Mouse (Mus musculus) heart, adult 2 months (tissue): ENCODE measurements at regions not wholly inside any gene's neighbourhood (a gene's known extent, or its start where the extent isn't known, plus 50 kb on each side); places are given as distances from the start of the nearest gene placed in this dataset.
"Not testable (repeated sequence)": the region's sequence is repeated elsewhere in the genome, so short reads cannot be mapped to it uniquely, and the experiment has no call there.

Source experiments
- DNase-seq, 2 experiments: peaks; one replicate each; pipeline ENCODE4 v3.0.0; 2021
- H3K27ac ChIP-seq: fragments of 200-600 bp; 2 replicates; pipeline ENCODE4 v1.8.1; 2022
- H3K27me3 ChIP-seq: fragments of 200-500 bp; 2 replicates; pipeline ENCODE4 v1.6.1; 2012; ENCODE audit warnings: mild to moderate bottlenecking, low read length, inconsistent platforms, mixed read lengths; ENCODE audit not compliant: control insufficient read depth, insufficient read depth
- H3K36me3 ChIP-seq: fragments of 200-500 bp; 2 replicates; pipeline ENCODE4 v1.6.1; 2012; ENCODE audit warnings: low read length, inconsistent platforms; ENCODE audit not compliant: control insufficient read depth, insufficient read depth
- H3K4me1 ChIP-seq: fragments of 200-500 bp; 2 replicates; pipeline ENCODE4 v1.6.1; 2011; ENCODE audit warnings: low read length; ENCODE audit not compliant: control insufficient read depth, insufficient read depth
- H3K4me3 ChIP-seq: fragments of 200-600 bp; 2 replicates; pipeline ENCODE4 v1.8.1; 2022
- H3K79me2 ChIP-seq: fragments of 200-500 bp; replicated peaks from 2 replicates; pipeline ENCODE4 v1.6.1; 2012; ENCODE audit warnings: mild to moderate bottlenecking, inconsistent platforms, low read length, moderate library complexity, mixed read lengths; ENCODE audit not compliant: control insufficient read depth, insufficient read depth
- H3K9ac ChIP-seq: fragments of 200-500 bp; 2 replicates; pipeline ENCODE4 v1.6.1; 2012; ENCODE audit warnings: low read depth, mild to moderate bottlenecking, control low read depth, inconsistent platforms, low read length, mixed read lengths
- CTCF ChIP-seq: fragments of 200-600 bp; IDR thresholded peaks from 2 replicates; pipeline ENCODE4 v1.8.1; 2022; ENCODE audit warnings: antibody characterized with exemption, mild to moderate bottlenecking, moderate library complexity
- EP300 ChIP-seq: fragments of 200-500 bp; IDR thresholded peaks from 2 replicates; pipeline ENCODE4 v1.6.1; 2011; ENCODE audit warnings: low read depth, low read length, control low read depth; ENCODE audit not compliant: insufficient read depth
- POLR2A ChIP-seq: fragments of 200-500 bp; IDR thresholded peaks from 2 replicates; pipeline ENCODE4 v1.6.1; 2011; ENCODE audit warnings: mild to moderate bottlenecking, low read depth, low read length, control low read depth; ENCODE audit not compliant: insufficient read depth
- WGBS: fragments of 180-500 bp; shearing (Covaris S2); methylation state at CpG from one replicate; pipeline ENCODE4 v1.1.7; 2018; 5-methylcytosine and 5-hydroxymethylcytosine counted together
- intact Hi-C: fragments of 180-260 bp; cut with DNase I; formaldehyde crosslinking; loops from one replicate; pipeline ENCODE4 v1.15.1; 2025

DNA sequence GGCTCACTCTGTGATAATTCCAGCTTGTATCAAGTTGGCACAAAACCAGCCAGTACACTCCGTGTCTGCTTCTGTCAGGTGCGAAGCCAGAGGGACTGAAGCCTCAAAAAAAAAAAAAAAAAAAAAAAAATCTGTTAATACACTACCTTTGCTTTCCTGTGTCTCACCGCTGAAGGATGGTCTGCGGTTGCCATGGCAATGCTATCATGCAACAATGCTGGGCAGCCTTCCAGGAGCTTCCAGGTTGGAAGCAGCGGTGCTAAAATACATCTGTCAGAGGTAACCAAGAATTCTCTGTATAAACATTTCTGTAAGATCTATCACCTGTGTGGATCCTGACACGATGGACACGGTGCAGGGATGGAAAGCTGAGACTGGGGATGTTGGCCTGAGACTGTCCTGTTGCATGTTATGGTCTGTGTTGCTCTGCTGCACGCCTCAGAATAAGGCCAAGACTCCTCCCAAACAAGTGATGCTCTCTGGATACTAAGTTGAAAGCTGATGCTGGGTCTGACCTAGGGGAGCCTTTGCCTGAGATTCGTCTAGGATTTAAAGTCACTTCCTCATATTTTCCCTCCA, 301.2 kb downstream of the Gxylt1 start:
- H3K27ac ChIP-seq: no peak overlapping the region
- H3K27me3 ChIP-seq: no peaks in the 10 kb centered on the region
- H3K36me3 ChIP-seq: no peaks in the 10 kb centered on the region
- TF ChIP-seq EP300: no peak
- no peak for TF ChIP-seq CTCF
- TF ChIP-seq POLR2A: no peak
- no peak for DNase-seq
- 58% methylated on average over 9 of the region's 9 CpGs for WGBS
- H3K4me3 ChIP-seq: no peak overlapping the region
- intact Hi-C loops: no loop called here
- no peak overlapping the region for H3K9ac ChIP-seq
- H3K79me2 ChIP-seq: no peaks in the 10 kb centered on the region
- no peaks in the 10 kb centered on the region for H3K4me1 ChIP-seq

DNA sequence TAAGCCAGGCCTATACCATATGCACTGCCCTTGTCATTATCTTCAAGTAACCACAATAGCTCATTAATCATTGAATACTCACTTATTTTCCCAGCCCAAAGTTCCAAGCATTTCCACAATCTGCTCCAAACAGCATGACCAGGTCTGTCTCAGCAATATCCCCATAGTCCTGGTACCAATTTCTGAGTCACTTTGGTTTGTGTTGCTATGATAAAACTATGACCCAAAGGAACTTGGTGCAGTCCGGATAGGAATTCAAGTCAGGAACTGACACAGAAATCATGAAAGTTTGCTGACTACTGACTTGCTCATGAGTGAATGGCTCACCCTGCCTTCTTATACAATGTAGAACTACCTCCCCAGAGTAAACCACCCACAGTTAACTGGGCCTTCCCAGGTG, 309.4 kb downstream of the Gxylt1 start:
- no peak overlapping the region for H3K27ac ChIP-seq
- TF ChIP-seq EP300: no peak
- TF ChIP-seq POLR2A: no peak
- no peak for TF ChIP-seq CTCF
- H3K27me3 ChIP-seq: no peaks in the 10 kb centered on the region
- no peak overlapping the region for H3K4me3 ChIP-seq
- intact Hi-C loops: no loop called here
- no peaks in the 10 kb centered on the region for H3K36me3 ChIP-seq
- H3K4me1 ChIP-seq: no peaks in the 10 kb centered on the region
- H3K9ac ChIP-seq: no peak overlapping the region
- H3K79me2 ChIP-seq: no peaks in the 10 kb centered on the region
- 66% methylated on average over 1 of the region's 1 CpGs for WGBS
- no peak for DNase-seq

DNA sequence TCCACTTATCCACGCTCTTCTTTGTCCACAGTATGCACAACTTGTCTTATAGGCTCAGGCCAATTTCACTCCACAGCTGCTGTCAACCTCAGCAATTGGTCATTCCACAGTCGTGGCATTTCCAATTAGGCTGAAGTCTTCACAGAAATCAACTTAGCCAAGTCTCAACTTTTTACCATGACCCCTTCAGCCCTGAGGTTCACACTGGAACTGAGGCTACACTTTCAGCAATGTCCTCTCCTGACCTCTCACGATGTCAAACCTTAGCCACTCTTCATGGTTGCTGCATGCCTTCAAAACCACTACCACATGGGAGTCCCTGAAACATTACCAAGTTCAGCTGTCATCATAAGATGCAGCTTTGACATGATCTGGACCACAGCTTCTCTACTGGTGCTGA, 310.1 kb downstream of the Gxylt1 start:
- H3K4me3 ChIP-seq: no peak overlapping the region
- H3K4me1 ChIP-seq: no peaks in the 10 kb centered on the region
- intact Hi-C loops: no loop called here
- H3K9ac ChIP-seq: no peak overlapping the region
- H3K79me2 ChIP-seq: no peaks in the 10 kb centered on the region
- no peaks in the 10 kb centered on the region for H3K27me3 ChIP-seq
- TF ChIP-seq CTCF (no peak), EP300 (no peak), POLR2A (no peak)
- 71% methylated on average over 3 of the region's 3 CpGs for WGBS
- no peak for DNase-seq
- H3K27ac ChIP-seq: no peak overlapping the region
- H3K36me3 ChIP-seq: no peaks in the 10 kb centered on the region

DNA sequence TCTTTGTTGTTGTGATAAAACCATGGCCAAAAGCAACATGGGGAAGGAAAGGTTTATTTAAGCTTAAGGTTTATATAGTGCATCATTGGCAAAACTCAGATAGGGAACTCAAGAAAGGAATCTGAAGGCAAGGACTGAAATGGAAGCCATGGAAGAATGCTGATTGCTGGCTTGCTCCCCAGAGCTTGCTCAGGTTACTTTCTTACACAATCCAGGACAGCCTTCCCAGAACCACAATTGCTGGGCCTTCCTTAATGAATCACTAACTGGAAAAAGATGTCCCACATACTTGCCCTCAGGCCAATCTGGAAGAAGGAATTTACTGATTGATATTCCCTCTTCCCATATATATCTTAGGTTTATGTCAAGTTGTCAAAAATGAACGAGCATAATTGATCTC, 310.8 kb downstream of the Gxylt1 start:
- intact Hi-C loops: no loop called here
- Histone ChIP-seq H3K79me2 (no peaks in the 10 kb centered on the region), H3K27ac (no peak overlapping the region), H3K36me3 (no peaks in the 10 kb centered on the region), H3K9ac (no peak overlapping the region), H3K4me1 (no peaks in the 10 kb centered on the region), H3K27me3 (no peaks in the 10 kb centered on the region), H3K4me3 (no peak overlapping the region)
- TF ChIP-seq EP300 (no peak), POLR2A (no peak), CTCF (no peak)
- no peak for DNase-seq
- 60% methylated on average over 1 of the region's 1 CpGs for WGBS

DNA sequence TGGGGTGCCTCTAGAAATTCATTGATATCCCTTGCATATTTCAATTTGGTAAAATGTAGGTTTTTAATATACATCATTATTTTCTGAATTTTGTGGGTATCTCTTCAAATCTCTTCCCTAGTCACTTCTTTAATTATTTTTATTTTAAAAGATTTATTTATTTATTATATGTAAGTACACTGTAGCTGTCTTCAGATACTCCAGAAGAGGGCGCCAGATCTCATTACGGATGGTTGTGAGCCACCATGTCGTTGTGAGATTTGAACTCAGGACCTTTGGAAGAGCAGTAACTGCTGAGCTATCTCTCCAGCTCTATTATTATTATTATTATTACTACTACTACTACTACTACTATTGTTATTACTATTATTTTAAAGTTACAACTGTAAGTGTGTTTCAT, 324.1 kb downstream of the Gxylt1 start:
- intact Hi-C loops: loop anchor here (10.0 kb wide), 1 partner anchor 264 kb away; no protein-coding TSS in a partner anchor
- DNase-seq, H3K79me2 ChIP-seq, H3K9ac ChIP-seq, H3K27me3 ChIP-seq, H3K36me3 ChIP-seq, H3K4me3 ChIP-seq, H3K4me1 ChIP-seq, H3K27ac ChIP-seq: not testable (repeated sequence)
- WGBS: 83% methylated on average over 3 of the region's 3 CpGs
- peak; percentile 56 for TF ChIP-seq CTCF

- 48% methylated on average over 5 of the region's 5 CpGs for WGBS
- TF ChIP-seq EP300: no peak
- TF ChIP-seq POLR2A: no peak
- no peak for TF ChIP-seq CTCF
- H3K27me3 ChIP-seq: 0 out of 2 replicates have a peak, but pooled peaks cover 2% of the 10 kb centered on the region
- H3K79me2 ChIP-seq: no peaks in the 10 kb centered on the region
- H3K4me1 ChIP-seq: no peaks in the 10 kb centered on the region
- no peaks in the 10 kb centered on the region for H3K36me3 ChIP-seq
- H3K4me3 ChIP-seq: no peak overlapping the region
- intact Hi-C loops: no loop called here
- no peak overlapping the region for H3K9ac ChIP-seq
- H3K27ac ChIP-seq: no peak overlapping the region
- DNase-seq: no peak
Observed at GRCm38 (mm10) chr15:92946216-92946615, 328.8 kb downstream of the Gxylt1 start.

GRCm38 (mm10) chr15:92903821-92904220, 371.2 kb downstream of the Gxylt1 start:
- intact Hi-C loops: no loop called here
- Histone ChIP-seq H3K27ac (no peak overlapping the region), H3K4me3 (no peak overlapping the region), H3K9ac (no peak overlapping the region), H3K36me3 (no peaks in the 10 kb centered on the region), H3K27me3 (no peaks in the 10 kb centered on the region), H3K79me2 (no peaks in the 10 kb centered on the region), H3K4me1 (no peaks in the 10 kb centered on the region)
- no peak for TF ChIP-seq CTCF
- TF ChIP-seq EP300: no peak
- TF ChIP-seq POLR2A: no peak
- no peak for DNase-seq
- 74% methylated on average over 8 of the region's 8 CpGs for WGBS
